Mouse (Mus musculus) forebrain, embryonic 10.5 days (tissue): ENCODE measurements around the gene Zfp369. TPM values are rescaled to one million over a fixed set of nuclear protein-coding genes. Genes with fewer than 3 reads are reported as not detected.

ENCODE experiments used
- DNase-seq: peaks from one replicate; pipeline ENCODE4 v3.0.0-alpha.2; 2017; ENCODE audit warnings: low spot score; ENCODE audit errors: extremely low spot score
- H3K27ac ChIP-seq: fragments of 300-500 bp; sonication (generic); 2 replicates; pipeline ENCODE4 v1.5.1; 2016; ENCODE audit warnings: mild to moderate bottlenecking
- H3K27me3 ChIP-seq: fragments of 300-500 bp; sonication (generic); 2 replicates; pipeline ENCODE4 v1.6.1; 2016; ENCODE audit warnings: mild to moderate bottlenecking; ENCODE audit not compliant: poor library complexity, severe bottlenecking
- H3K36me3 ChIP-seq: fragments of 300-500 bp; sonication (generic); replicated peaks from 2 replicates; pipeline ENCODE4 v1.6.1; 2016; ENCODE audit warnings: mild to moderate bottlenecking, moderate library complexity
- H3K4me1 ChIP-seq: fragments of 300-500 bp; sonication (generic); 2 replicates; pipeline ENCODE4 v1.6.1; 2016
- H3K4me3 ChIP-seq: fragments of 300-500 bp; sonication (generic); 2 replicates; pipeline ENCODE4 v1.5.1; 2016; ENCODE audit warnings: mild to moderate bottlenecking, moderate library complexity
- H3K9me3 ChIP-seq: fragments of 300-500 bp; sonication (generic); 2 replicates; pipeline ENCODE4 v1.6.1; 2016; ENCODE audit warnings: mild to moderate bottlenecking, moderate library complexity
- WGBS: fragments of 180-500 bp; shearing (Covaris S2); methylation state at CpG from one replicate; pipeline ENCODE4 v1.1.7; 2016; 5-methylcytosine and 5-hydroxymethylcytosine counted together
- polyA plus RNA-seq: library from polyadenylated mRNA; unstranded; fragments of >200 nt; fragmentation: Nextera tagmentation; extraction: Ambion mirVana; gene quantifications from 2 replicates; pipeline ENCODE4 v1.2.1, GENCODE M21; 2016

Zfp369 gene
- 12.5 and 16.6 TPM in 2 replicates for polyA plus RNA-seq

- peaks cover 69% of the 10 kb centered on the region for H3K36me3 ChIP-seq
- H3K9me3 ChIP-seq: peaks cover 69% of the 10 kb centered on the region
- H3K4me1 ChIP-seq: 0 out of 2 replicates have a peak, but pooled peaks cover 3% of the 10 kb centered on the region
- peak; percentile 91 for DNase-seq
- peak within 1 kb of the TSS; percentile 68 for H3K4me3 ChIP-seq
- H3K27ac ChIP-seq: peak within 1 kb of the TSS; percentile 89
- under 1% methylated on average over 50 of the region's 50 CpGs for WGBS
- no peaks in the 10 kb centered on the region for H3K27me3 ChIP-seq
These were observed at the start of gene Zfp369 for GRCm38 (mm10) chr13:65278383-65279341. Zfp369 (plus strand) TSS chr13:65278814.

- Histone ChIP-seq H3K9me3 (peaks cover 30% of the 10 kb centered on the region), H3K4me3 (no peak overlapping the region), H3K36me3 (no peaks in the 10 kb centered on the region; the same call in 1 of the 2 replicates), H3K27ac (no peak overlapping the region), H3K27me3 (no peaks in the 10 kb centered on the region), H3K4me1 (peaks cover 12% of the 10 kb centered on the region)
- 73% methylated on average over 9 of the region's 9 CpGs for WGBS
- DNase-seq: no peak
These were observed 41.4 kb upstream of the Zfp369 start for GRCm38 (mm10) chr13:65237211-65237610.

GRCm38 (mm10) chr13:65240509-65241098, 38.0 kb upstream of the Zfp369 start:
- WGBS: 2% methylated on average over 28 of the region's 28 CpGs
- peak overlapping the region; percentile 89 for H3K27ac ChIP-seq
- H3K4me3 ChIP-seq: peak overlapping the region; percentile 87
- peak; percentile 93 for DNase-seq
- H3K4me1 ChIP-seq: peaks cover 17% of the 10 kb centered on the region
- H3K36me3 ChIP-seq: peaks cover 27% of the 10 kb centered on the region
- H3K27me3 ChIP-seq: no peaks in the 10 kb centered on the region
- H3K9me3 ChIP-seq: peaks cover 60% of the 10 kb centered on the region

GRCm38 (mm10) chr13:65241099-65241626, 37.5 kb upstream of the Zfp369 start:
- peaks cover 64% of the 10 kb centered on the region for H3K9me3 ChIP-seq
- H3K27ac ChIP-seq: peak overlapping the region; percentile 89
- H3K4me3 ChIP-seq: peak overlapping the region; percentile 87
- H3K36me3 ChIP-seq: peaks cover 32% of the 10 kb centered on the region
- no peaks in the 10 kb centered on the region for H3K27me3 ChIP-seq
- WGBS: under 1% methylated on average over 45 of the region's 45 CpGs
- peaks cover 17% of the 10 kb centered on the region for H3K4me1 ChIP-seq
- DNase-seq: peak; percentile 91

GRCm38 (mm10) chr13:65241627-65242318, 36.8 kb upstream of the Zfp369 start:
- WGBS: 4% methylated on average over 50 of the region's 51 CpGs

GRCm38 (mm10) chr13:65242319-65242787, 36.3 kb upstream of the Zfp369 start:
- Histone ChIP-seq H3K36me3 (peaks cover 42% of the 10 kb centered on the region), H3K4me1 (peaks cover 17% of the 10 kb centered on the region), H3K4me3 (peak overlapping the region; percentile 87), H3K27me3 (no peaks in the 10 kb centered on the region), H3K9me3 (peaks cover 65% of the 10 kb centered on the region), H3K27ac (no peak overlapping the region)
- no peak for DNase-seq
- 41% methylated on average over 27 of the region's 27 CpGs for WGBS

More at GRCm38 (mm10) chr13:65241627-65242318, 36.8 kb upstream of the Zfp369 start:
- H3K4me1 ChIP-seq: peaks cover 17% of the 10 kb centered on the region
- H3K27me3 ChIP-seq: no peaks in the 10 kb centered on the region
- H3K27ac ChIP-seq: peak overlapping the region; percentile 89
- H3K9me3 ChIP-seq: peaks cover 65% of the 10 kb centered on the region
- peaks cover 37% of the 10 kb centered on the region for H3K36me3 ChIP-seq
- peak; percentile 40 for DNase-seq
- peak overlapping the region; percentile 87 for H3K4me3 ChIP-seq

GRCm38 (mm10) chr13:65243273-65243672, 35.3 kb upstream of the Zfp369 start:
- Histone ChIP-seq H3K36me3 (peaks cover 51% of the 10 kb centered on the region), H3K27me3 (no peaks in the 10 kb centered on the region), H3K4me3 (no peak overlapping the region), H3K4me1 (peaks cover 17% of the 10 kb centered on the region), H3K27ac (no peak overlapping the region), H3K9me3 (peaks cover 71% of the 10 kb centered on the region)
- DNase-seq: no peak
- 91% methylated on average over 4 of the region's 4 CpGs for WGBS

GRCm38 (mm10) chr13:65258175-65258954, 20.2 kb upstream of the Zfp369 start:
- Histone ChIP-seq H3K36me3 (peaks cover 59% of the 10 kb centered on the region), H3K4me1 (peaks cover 4% of the 10 kb centered on the region), H3K9me3 (peaks cover 78% of the 10 kb centered on the region), H3K27ac (no peak overlapping the region), H3K27me3 (peaks cover 20% of the 10 kb centered on the region), H3K4me3 (peak overlapping the region; percentile 25; the same call in 1 of the 2 replicates)
- WGBS: 27% methylated on average over 36 of the region's 36 CpGs
- no peak for DNase-seq

- H3K9me3 ChIP-seq: peaks cover 87% of the 10 kb centered on the region
- H3K27me3 ChIP-seq: peaks cover 20% of the 10 kb centered on the region
- WGBS: 46% methylated on average over 29 of the region's 29 CpGs
- no peak within 1 kb of the TSS for H3K27ac ChIP-seq
- peak within 1 kb of the TSS; percentile 25; the same call in 1 of the 2 replicates for H3K4me3 ChIP-seq
- peaks cover 4% of the 10 kb centered on the region for H3K4me1 ChIP-seq
- H3K36me3 ChIP-seq: peaks cover 68% of the 10 kb centered on the region
- DNase-seq: no peak
These were observed 19.4 kb upstream of the Zfp369 start, which contains the start of gene Gm10775 for GRCm38 (mm10) chr13:65259239-65259638. Gm10775 (plus strand) TSS chr13:65259539.

GRCm38 (mm10) chr13:65262086-65262485, 16.5 kb upstream of the Zfp369 start:
- DNase-seq: no peak
- peaks cover 20% of the 10 kb centered on the region for H3K27me3 ChIP-seq
- H3K36me3 ChIP-seq: peaks cover 87% of the 10 kb centered on the region
- WGBS: 94% methylated on average over 5 of the region's 5 CpGs
- H3K9me3 ChIP-seq: peaks cover 95% of the 10 kb centered on the region
- H3K4me1 ChIP-seq: peaks cover 4% of the 10 kb centered on the region
- H3K4me3 ChIP-seq: no peak overlapping the region
- H3K27ac ChIP-seq: no peak overlapping the region

GRCm38 (mm10) chr13:65277994-65278382, 626 bp upstream of the Zfp369 start:
- H3K4me3 ChIP-seq: peak overlapping the region; percentile 68
- 0 out of 2 replicates have a peak, but pooled peaks cover 3% of the 10 kb centered on the region for H3K4me1 ChIP-seq
- H3K27ac ChIP-seq: peak overlapping the region; percentile 89
- H3K9me3 ChIP-seq: peaks cover 74% of the 10 kb centered on the region
- 14% methylated on average over 9 of the region's 9 CpGs for WGBS
- H3K27me3 ChIP-seq: no peaks in the 10 kb centered on the region
- DNase-seq: no peak
- H3K36me3 ChIP-seq: peaks cover 70% of the 10 kb centered on the region
